Mouse (Mus musculus): ENCODE results near the gene Rorb.

Rorb gene

DNA sequence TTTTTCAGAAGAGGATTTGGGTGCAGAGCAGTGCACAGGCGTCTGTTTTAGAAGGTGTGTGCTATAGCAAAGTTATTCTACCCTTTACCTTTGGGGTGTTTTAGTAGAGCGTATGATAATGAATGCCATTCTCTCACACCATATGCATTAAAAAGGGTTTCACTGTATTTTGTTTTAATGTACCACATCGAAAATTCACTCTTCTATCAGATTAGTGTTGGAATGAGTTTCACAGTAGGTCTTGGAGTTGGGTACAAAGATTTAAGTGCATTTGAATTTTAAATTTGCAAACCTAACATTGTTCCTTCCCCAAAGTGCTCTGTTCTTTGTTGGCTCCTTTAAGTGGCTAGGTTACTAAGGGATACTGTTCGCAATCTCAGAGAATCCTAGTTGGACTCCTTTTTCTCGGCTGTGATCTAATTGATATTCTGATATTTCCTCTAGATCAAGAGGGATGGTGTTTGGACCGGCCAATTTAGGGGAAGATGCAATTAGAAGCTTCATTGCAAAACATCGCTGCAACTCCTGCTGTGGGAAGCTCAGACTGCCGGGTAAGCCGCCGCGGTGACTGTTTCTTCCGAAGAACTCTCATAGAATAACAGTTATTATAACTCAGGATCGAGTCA is 222.4 kb downstream of the Rorb start:
- DNase-seq (ENCODE audit: low spot score in 2 of 2), result peak; percentile 24 to 68

DNA sequence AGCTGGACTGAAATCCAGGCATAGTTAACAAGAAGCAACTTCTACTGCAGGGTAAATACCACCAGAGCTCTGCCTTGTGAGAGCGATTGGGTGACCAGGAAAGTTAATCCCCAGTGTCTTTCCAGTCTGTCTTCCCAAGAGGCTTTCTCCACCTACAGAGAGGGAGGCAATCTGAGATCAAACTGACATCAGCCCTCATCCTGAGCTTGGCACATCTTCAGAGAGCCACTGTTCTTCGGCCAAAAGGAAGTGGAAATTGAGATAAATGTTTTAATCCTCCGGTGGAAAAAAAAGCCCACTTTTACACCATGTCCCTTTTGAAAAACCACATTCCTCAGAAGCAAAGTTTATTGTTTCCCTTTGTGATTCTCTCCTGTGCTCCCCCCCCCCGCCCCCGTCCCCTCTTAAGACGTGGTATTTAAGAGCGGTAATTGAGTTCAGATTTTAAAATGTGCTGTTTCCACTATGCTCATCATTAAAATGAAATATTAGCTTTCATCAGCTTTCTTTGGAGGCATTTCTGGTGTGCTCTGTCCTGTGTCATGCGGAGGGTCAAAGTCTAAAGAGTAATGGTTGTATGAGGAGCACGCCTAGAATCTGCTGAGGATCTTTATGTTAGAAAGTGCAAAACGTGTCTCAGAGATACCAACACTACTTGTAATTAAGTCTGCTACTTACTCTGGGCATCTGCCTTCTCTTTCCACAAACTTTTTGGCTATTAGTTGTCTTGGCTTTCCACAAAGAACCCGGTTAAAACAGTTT is 223.2 kb downstream of the Rorb start:
- no peak for DNase-seq (ENCODE audit: low spot score in 2 of 2)

DNA sequence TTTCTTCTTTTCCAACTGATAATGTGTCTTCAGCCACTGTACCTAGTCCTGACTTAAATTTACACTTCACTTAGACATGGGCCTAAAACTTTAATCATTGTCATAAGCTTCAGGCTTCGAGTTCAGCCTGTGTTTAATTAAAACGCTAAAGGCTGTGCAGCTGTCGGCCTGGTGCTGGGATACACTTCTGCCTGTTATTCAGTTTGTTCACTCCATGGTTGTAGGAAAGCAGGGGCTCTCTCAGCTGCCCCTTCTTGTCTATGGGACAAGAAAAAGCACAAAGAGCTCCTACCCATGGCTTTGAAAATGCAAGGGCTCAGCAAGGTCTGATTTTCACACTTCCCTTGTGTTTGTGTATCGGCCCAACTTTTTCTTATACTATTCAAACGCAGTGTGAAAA is 229.8 kb downstream of the Rorb start:
- DNase-seq (ENCODE audit: low spot score in 2 of 2), result no peak
